In the genomic region with DNA sequence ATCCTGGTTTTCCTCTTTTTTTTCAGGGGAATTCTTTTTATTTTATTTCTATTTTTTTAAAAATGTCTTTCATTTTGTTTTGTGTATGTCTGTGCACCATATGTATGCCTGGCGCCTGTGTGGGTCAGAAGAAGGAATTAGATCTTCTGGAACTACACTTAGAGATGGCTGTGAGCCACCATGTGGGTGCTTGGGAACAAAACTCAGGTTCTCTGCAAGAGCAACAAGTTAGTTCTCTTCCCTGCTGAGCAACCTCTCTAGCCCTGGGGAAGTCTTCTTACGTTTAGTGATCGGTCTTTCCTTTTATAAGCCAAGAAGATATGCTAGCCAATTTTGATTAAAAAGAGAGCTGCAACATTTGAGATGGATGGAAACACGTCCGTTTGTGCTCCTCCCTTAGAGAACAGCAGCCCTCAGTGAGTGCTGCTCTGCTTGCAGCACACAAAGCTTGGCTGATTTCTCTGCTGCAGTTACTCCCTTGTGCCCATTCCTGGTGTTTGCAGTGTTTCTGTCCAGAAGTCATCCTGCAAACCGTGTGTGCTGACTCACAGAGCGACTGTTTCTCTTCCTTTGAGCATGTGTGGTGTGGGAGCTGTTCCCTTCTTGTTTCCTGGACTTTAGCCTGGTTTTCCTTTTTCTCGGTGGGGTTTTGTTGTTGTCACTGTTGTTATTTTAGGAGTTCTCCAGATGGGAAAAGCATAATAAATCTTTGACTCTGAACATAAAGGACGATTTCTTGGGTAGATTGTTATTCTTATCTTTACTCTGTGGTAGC, we compare ENCODE assay signal across 10 mouse cellular contexts.
DNase-seq lines count a peak whose midpoint lies in the region; ATAC-seq and TF ChIP-seq lines count a peak whose summit lies in the region.
"Had no signal": no experiment of that assay in that cellular context is flagged by ENCODE, and none has a peak within 500 bp of the region (broad histone marks: within the 10 kb centered on the region; RNA-seq: fewer than 3 reads in every experiment).

No protein-coding gene starts in this region.

- peak; percentile 42 for DNase-seq in kidney, adult 2 months
- DNase-seq in kidney, adult 8-10 months = no peak
- DNase-seq in brain, adult 2 months (ENCODE audit: low read depth, low spot score) = peak; percentile 92
- peak; percentile 13 for DNase-seq in gonadal fat pad, adult 2 months (ENCODE audit: low read depth)
- peak; percentile 31 to 46 for DNase-seq in left cerebral cortex, postnatal 14 days (ENCODE audit: low spot score in 2 of 2)
- no peak for DNase-seq in embryo, embryonic 10 days (ENCODE audit: low spot score)
- no peak for DNase-seq in ovary, postnatal 14 days (ENCODE audit: low spot score)
- DNase-seq: adrenal gland, adult 2 months had no signal

- peak overlapping the region; percentile 1; the same call in 1 of the 2 replicates for H3K27ac ChIP-seq in kidney, adult 2 months (ENCODE audit: insufficient read depth, low read depth, low read length)
- H3K27ac ChIP-seq: midbrain, embryonic 13.5 days had no signal

- 0 out of 2 replicates have a peak, but pooled peaks cover 3% of the 10 kb centered on the region for H3K4me1 ChIP-seq in kidney, adult 2 months (ENCODE audit: control insufficient read depth, insufficient read depth, low read length)
- H3K4me1 ChIP-seq: midbrain, embryonic 13.5 days had no signal

- H3K4me3 ChIP-seq in kidney, adult 2 months (ENCODE audit: insufficient read depth, low read depth, low read length) = no peak overlapping the region
- H3K4me3 ChIP-seq: midbrain, embryonic 13.5 days had no signal

- intact Hi-C loops in left cerebral cortex, postnatal 14 days (cut with DNase I) = loop anchor here (10.0 kb wide), 2 partner anchors 80 to 110 kb away; no protein-coding TSS in a partner anchor

- 41% methylated on average over 9 of the region's 9 CpGs for WGBS in kidney, adult 2 months

- ATAC-seq in erythroblast, adult 5-6 weeks (replicated peaks; ENCODE audit: low FRiP score, poor library complexity, severe bottlenecking) = no peak
- ATAC-seq: midbrain, embryonic 13.5 days had no signal

- H3K36me3 ChIP-seq in kidney, adult 2 months (ENCODE audit: control insufficient read depth, insufficient read depth, low read length) = 0 out of 2 replicates have a peak, but pooled peaks cover 1% of the 10 kb centered on the region

- no peaks in the 10 kb centered on the region for H3K27me3 ChIP-seq in kidney, adult 2 months (replicated peaks; ENCODE audit: control insufficient read depth, insufficient read depth, low read length)
- H3K27me3 ChIP-seq: midbrain, embryonic 13.5 days had no signal

- no peak for TF ChIP-seq CTCF in kidney, adult 2 months (conservative IDR thresholded peaks at IDR 0.05; ENCODE audit: insufficient read depth, insufficient read length, low read depth, low read length)

- no peak for TF ChIP-seq POLR2A in kidney, adult 2 months (IDR thresholded peaks at IDR 0.05; ENCODE audit: low read depth, low read length)

Comparison
In these comparisons a context has a peak if more than half of its experiments do, and no peak if none do; other contexts are left out.
1. DNase-seq: peak in kidney, adult 2 months (single experiment), brain, adult 2 months (single experiment), gonadal fat pad, adult 2 months (single experiment) and left cerebral cortex, postnatal 14 days (2 of 2); none in kidney, adult 8-10 months (0 of 2), embryo, embryonic 10 days (single experiment) and ovary, postnatal 14 days (single experiment).